Mouse (Mus musculus): ENCODE data around the gene Tanc2. TPM values are rescaled to one million over a fixed set of nuclear protein-coding genes. Genes with fewer than 3 reads are reported as not detected.

The Tanc2 gene
- total and polyA plus RNA-seq, 3 experiments, result 0.04 to 0.18 TPM; not detected in 1

GRCm38 (mm10) chr11:105845901-105846300 is 256.1 kb downstream of the Tanc2 start:
- H3K27me3 ChIP-seq (ENCODE audit: control insufficient read depth in 1 of 2, insufficient read depth in 2 of 2, low read length in 2 of 2), result peaks cover 17 to 44% of the 10 kb centered on the region in 2 experiments
- no peaks in the 10 kb centered on the region for H3K9me3 ChIP-seq (replicated peaks; ENCODE audit: insufficient read depth, low read length)
- H3K4me3 ChIP-seq (ENCODE audit: control insufficient read depth in 1 of 2, insufficient read depth in 1 of 2, low read depth in 2 of 2, low read length in 2 of 2), result no peak overlapping the region
- H3K9ac ChIP-seq (ENCODE audit: control insufficient read depth, low read depth, low read length, poor library complexity, severe bottlenecking), result no peak overlapping the region
- H3K36me3 ChIP-seq (ENCODE audit: control insufficient read depth in 1 of 2, insufficient read depth in 2 of 2, low read length in 2 of 2), result no peaks in the 10 kb centered on the region
- TF ChIP-seq ELF1 (IDR thresholded peaks at IDR 0.05; ENCODE audit: low read depth, low read length) (no peak), TAL1 (IDR thresholded peaks at IDR 0.05; ENCODE audit: low read length) (no peak), POLR2A (IDR thresholded peaks at IDR 0.05; ENCODE audit: control insufficient read depth in 1 of 2, insufficient read depth in 1 of 2, low read depth in 1 of 2, low read length in 2 of 2, poor library complexity in 1 of 2) (no peak), POLR2AphosphoS2 (IDR thresholded peaks at IDR 0.05; ENCODE audit: low read length) (no peak), ETS1 (IDR thresholded peaks at IDR 0.05; ENCODE audit: low read depth, low read length) (no peak), USF2 (IDR thresholded peaks at IDR 0.05; ENCODE audit: borderline replicate concordance in 1 of 2, insufficient read depth in 1 of 2, low read depth in 1 of 2, low read length in 2 of 2) (no peak), KAT2A (conservative IDR thresholded peaks at IDR 0.05; ENCODE audit: low read depth, low read length) (no peak), CTCF (IDR thresholded peaks at IDR 0.05 in 2 of 3, conservative IDR thresholded peaks at IDR 0.05 in 1 of 3; ENCODE audit: control insufficient read depth in 1 of 3, insufficient read depth in 1 of 3, low read depth in 2 of 3, low read length in 3 of 3, poor library complexity in 1 of 3, severe bottlenecking in 1 of 3) (no peak), MEF2A (IDR thresholded peaks at IDR 0.05; ENCODE audit: extremely low read depth, insufficient replicate concordance, low read depth, low read length, poor library complexity, severe bottlenecking) (no peak), E2F4 (IDR thresholded peaks at IDR 0.05; ENCODE audit: borderline replicate concordance, low read depth, low read length) (no peak), CHD1 (IDR thresholded peaks at IDR 0.05; ENCODE audit: low read depth, low read length) (no peak), MXI1 (IDR thresholded peaks at IDR 0.05; ENCODE audit: low read depth, low read length) (no peak), SMC3 (IDR thresholded peaks at IDR 0.05; ENCODE audit: low read depth, low read length) (no peak)
- no peaks in the 10 kb centered on the region for H3K4me1 ChIP-seq (ENCODE audit: control insufficient read depth in 1 of 2, insufficient read depth in 2 of 2, low read length in 2 of 2)
- DNase-seq (ENCODE audit: low read depth, low spot score), result no peak
- H3K79me2 ChIP-seq (ENCODE audit: control insufficient read depth, insufficient read depth, low read length, poor library complexity), result no peaks in the 10 kb centered on the region
- no peak overlapping the region for H3K27ac ChIP-seq (ENCODE audit: control insufficient read depth, low read depth, low read length)

- Histone ChIP-seq H3K4me3 (ENCODE audit: control insufficient read depth in 1 of 2, insufficient read depth in 1 of 2, low read depth in 2 of 2, low read length in 2 of 2) (no peak overlapping the region), H3K9ac (ENCODE audit: control insufficient read depth, low read depth, low read length, poor library complexity, severe bottlenecking) (no peak overlapping the region), H3K36me3 (ENCODE audit: control insufficient read depth in 1 of 2, insufficient read depth in 2 of 2, low read length in 2 of 2) (no peaks in the 10 kb centered on the region), H3K9me3 (replicated peaks; ENCODE audit: insufficient read depth, low read length) (no peaks in the 10 kb centered on the region), H3K27me3 (ENCODE audit: control insufficient read depth in 1 of 2, insufficient read depth in 2 of 2, low read length in 2 of 2) (peaks cover 8 to 42% of the 10 kb centered on the region in 2 experiments), H3K4me1 (ENCODE audit: control insufficient read depth in 1 of 2, insufficient read depth in 2 of 2, low read length in 2 of 2) (no peaks in the 10 kb centered on the region), H3K27ac (ENCODE audit: control insufficient read depth, low read depth, low read length) (no peak overlapping the region), H3K79me2 (ENCODE audit: control insufficient read depth, insufficient read depth, low read length, poor library complexity) (no peaks in the 10 kb centered on the region)
- TF ChIP-seq JUND (IDR thresholded peaks at IDR 0.05; ENCODE audit: low read depth, low read length), result no peak
- no peak for TF ChIP-seq MXI1 (IDR thresholded peaks at IDR 0.05; ENCODE audit: low read depth, low read length)
- TF ChIP-seq GATA1 (IDR thresholded peaks at IDR 0.05; ENCODE audit: low read depth, low read length), result no peak
- TF ChIP-seq MEF2A (IDR thresholded peaks at IDR 0.05; ENCODE audit: extremely low read depth, insufficient replicate concordance, low read depth, low read length, poor library complexity, severe bottlenecking), result no peak
- no peak for TF ChIP-seq RCOR1 (IDR thresholded peaks at IDR 0.05; ENCODE audit: low read depth, low read length)
- TF ChIP-seq MYB (IDR thresholded peaks at IDR 0.05; ENCODE audit: low read depth, low read length), result no peak
- no peak for TF ChIP-seq BHLHE40 (IDR thresholded peaks at IDR 0.05; ENCODE audit: borderline replicate concordance, low read depth, low read length)
- TF ChIP-seq NELFE (IDR thresholded peaks at IDR 0.05; ENCODE audit: low read depth, low read length), result no peak
- no peak for TF ChIP-seq CHD2 (IDR thresholded peaks at IDR 0.05; ENCODE audit: low read length)
- no peak for TF ChIP-seq POLR2A (IDR thresholded peaks at IDR 0.05; ENCODE audit: control insufficient read depth in 1 of 2, insufficient read depth in 1 of 2, low read depth in 1 of 2, low read length in 2 of 2, poor library complexity in 1 of 2)
- TF ChIP-seq RAD21 (IDR thresholded peaks at IDR 0.05; ENCODE audit: low read depth, low read length), result no peak
- no peak for TF ChIP-seq NRF1 (IDR thresholded peaks at IDR 0.05; ENCODE audit: insufficient read depth, low read depth, low read length, poor library complexity, severe bottlenecking)
- TF ChIP-seq MAX (IDR thresholded peaks at IDR 0.05; ENCODE audit: low read length), result no peak
- TF ChIP-seq USF1 (IDR thresholded peaks at IDR 0.05; ENCODE audit: low read depth, low read length), result no peak
- no peak for TF ChIP-seq TAL1 (IDR thresholded peaks at IDR 0.05; ENCODE audit: low read length)
- TF ChIP-seq MAZ (IDR thresholded peaks at IDR 0.05; ENCODE audit: low read depth, low read length), result no peak
- no peak for TF ChIP-seq CHD1 (IDR thresholded peaks at IDR 0.05; ENCODE audit: low read depth, low read length)
- no peak for DNase-seq (ENCODE audit: low read depth, low spot score)
Observed at GRCm38 (mm10) chr11:105855504-105855903, 265.7 kb downstream of the Tanc2 start.

Data from MEL (cell line).